Mouse (Mus musculus) erythroblast, embryonic 14.5 days (primary cell): ENCODE measurements around the gene Zfp941. TPM values are rescaled to one million over a fixed set of nuclear protein-coding genes. Genes with fewer than 3 reads are reported as not detected.
"Not testable (repeated sequence)": the region's sequence is repeated elsewhere in the genome, so short reads cannot be mapped to it uniquely, and the experiment has no call there.

Experiments
- H3K27me3 ChIP-seq: 2 replicates; pipeline ENCODE4 v1.6.1; 2012; ENCODE audit warnings: inconsistent platforms; ENCODE audit not compliant: control insufficient read depth
- H3K36me3 ChIP-seq: 2 replicates; pipeline ENCODE4 v1.6.1; 2012; ENCODE audit warnings: mild to moderate bottlenecking, inconsistent platforms; ENCODE audit not compliant: control insufficient read depth
- H3K4me1 ChIP-seq: 2 replicates; pipeline ENCODE4 v1.6.1; 2012; ENCODE audit warnings: inconsistent platforms; ENCODE audit not compliant: control insufficient read depth
- H3K4me3 ChIP-seq: replicated peaks from 2 replicates; pipeline ENCODE3; 2012; ENCODE audit warnings: moderate library complexity, mild to moderate bottlenecking, inconsistent platforms
- H3K9me3 ChIP-seq: 2 replicates; pipeline ENCODE4 v1.6.1; 2012; ENCODE audit warnings: low read length, inconsistent platforms, mixed read lengths; ENCODE audit not compliant: control insufficient read depth
- GATA1 ChIP-seq: IDR thresholded peaks from 2 replicates; pipeline ENCODE4 v1.6.1; 2012; ENCODE audit warnings: low read length, inconsistent platforms, mixed read lengths
- TAL1 ChIP-seq: IDR thresholded peaks from 3 replicates; pipeline ENCODE4 v1.6.1; 2012; ENCODE audit warnings: low read length, inconsistent platforms, mixed read lengths
- polyA plus RNA-seq: library from polyadenylated mRNA; stranded (reverse); fragments of >175 nt; gene quantifications from 2 replicates; pipeline ENCODE4 v1.2.3, GENCODE M21; 2012

Zfp941 gene
- polyA plus RNA-seq, 1 experiment: not detected

DNA sequence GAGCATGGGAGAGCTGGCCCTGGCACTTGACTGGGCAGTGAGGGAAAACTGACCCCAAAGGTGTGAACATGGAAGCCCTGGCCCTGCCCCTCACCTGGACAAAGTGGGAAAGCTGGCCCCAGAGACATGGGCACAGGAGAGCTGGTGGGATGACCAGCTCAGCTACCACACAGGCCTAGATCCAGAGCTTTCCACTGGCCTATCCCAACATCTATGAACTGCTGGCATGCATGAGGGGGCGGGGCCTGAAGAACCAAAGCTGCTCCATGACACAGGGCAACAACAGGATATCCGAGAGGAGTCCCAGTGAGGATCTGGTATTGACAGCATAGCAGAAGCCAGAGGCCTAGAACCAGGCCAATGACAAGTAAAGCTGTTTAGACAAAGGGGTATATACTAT, 23.8 kb downstream of the Zfp941 start:
- no peaks in the 10 kb centered on the region for H3K36me3 ChIP-seq
- no peaks in the 10 kb centered on the region for H3K4me1 ChIP-seq
- H3K4me3 ChIP-seq: no peak overlapping the region

DNA sequence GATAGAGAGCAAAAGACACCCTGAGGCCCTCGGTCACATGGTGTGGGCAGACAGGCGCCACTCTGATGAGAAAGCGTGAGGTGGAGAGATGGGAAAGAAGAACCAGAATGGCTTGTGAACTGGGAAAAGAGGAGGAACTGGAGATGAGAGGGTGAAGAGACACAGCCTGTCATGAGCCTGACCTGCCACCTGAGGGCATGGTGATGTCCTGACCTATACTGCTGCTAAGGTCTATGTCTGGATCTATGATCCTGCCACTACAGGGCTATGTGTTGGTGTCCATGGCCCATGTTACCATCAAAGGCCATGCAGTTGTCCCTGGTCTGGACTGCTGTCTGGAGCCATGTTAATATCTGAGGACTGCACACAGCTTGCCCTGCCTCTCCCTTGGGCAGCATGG, 24.4 kb downstream of the Zfp941 start:
- H3K4me3 ChIP-seq: no peak overlapping the region
- no peaks in the 10 kb centered on the region for H3K36me3 ChIP-seq
- no peaks in the 10 kb centered on the region for H3K4me1 ChIP-seq
- H3K27me3 ChIP-seq: no peaks in the 10 kb centered on the region
- TF ChIP-seq TAL1 (no peak), GATA1 (no peak)
- no peaks in the 10 kb centered on the region for H3K9me3 ChIP-seq

More for the DNA sequence above, 23.8 kb downstream of the Zfp941 start:
- no peaks in the 10 kb centered on the region for H3K27me3 ChIP-seq
- no peak for TF ChIP-seq TAL1
- TF ChIP-seq GATA1: no peak
- H3K9me3 ChIP-seq: no peaks in the 10 kb centered on the region

- no peaks in the 10 kb centered on the region for H3K9me3 ChIP-seq
- no peaks in the 10 kb centered on the region for H3K27me3 ChIP-seq
- H3K4me1 ChIP-seq: no peaks in the 10 kb centered on the region
- H3K4me3 ChIP-seq: no peak overlapping the region
- TF ChIP-seq GATA1 (no peak), TAL1 (no peak)
- H3K36me3 ChIP-seq: no peaks in the 10 kb centered on the region
These were observed 28.4 kb downstream of the Zfp941 start for GRCm38 (mm10) chr7:140793541-140793940.

DNA sequence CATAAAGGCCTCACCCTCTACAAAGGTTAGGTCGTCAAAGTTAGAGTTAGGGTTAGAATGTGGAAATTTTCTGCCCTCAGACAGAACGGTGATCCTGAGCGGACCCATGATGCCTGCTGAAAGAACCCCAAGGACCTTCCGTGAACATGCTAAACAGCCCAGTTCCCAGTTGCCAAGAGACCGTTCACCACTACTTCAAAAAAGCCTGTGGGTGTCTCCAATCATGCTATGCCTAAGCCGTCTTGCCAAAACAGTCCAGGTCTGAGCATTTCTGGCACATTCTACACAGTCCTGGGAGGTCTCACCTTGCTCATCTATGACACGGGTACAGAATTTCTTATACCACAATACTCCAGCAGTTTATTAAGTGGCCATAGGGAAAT, 33.9 kb downstream of the Zfp941 start:
- H3K27me3 ChIP-seq: no peaks in the 10 kb centered on the region
- no peaks in the 10 kb centered on the region for H3K4me1 ChIP-seq
- TF ChIP-seq GATA1 (no peak), TAL1 (no peak)
- no peaks in the 10 kb centered on the region for H3K36me3 ChIP-seq
- no peak overlapping the region for H3K4me3 ChIP-seq
- H3K9me3 ChIP-seq: peaks cover 3% of the 10 kb centered on the region; the same call in 1 of the 2 replicates

GRCm38 (mm10) chr7:140787406-140788052, 34.4 kb downstream of the Zfp941 start, which contains the start of gene Syce1:
Gene Syce1 (minus strand): TSS chr7:140787852.
- H3K4me3 ChIP-seq: no peak within 1 kb of the TSS
- TF ChIP-seq TAL1 (no peak), GATA1 (no peak)
- peaks cover 3% of the 10 kb centered on the region; the same call in 1 of the 2 replicates for H3K9me3 ChIP-seq
- no peaks in the 10 kb centered on the region for H3K4me1 ChIP-seq
- H3K27me3 ChIP-seq: no peaks in the 10 kb centered on the region
- H3K36me3 ChIP-seq: no peaks in the 10 kb centered on the region

GRCm38 (mm10) chr7:140780548-140780947, 41.4 kb downstream of the Zfp941 start:
- Histone ChIP-seq H3K4me3 (no peak overlapping the region), H3K27me3 (no peaks in the 10 kb centered on the region), H3K36me3 (no peaks in the 10 kb centered on the region), H3K4me1 (no peaks in the 10 kb centered on the region), H3K9me3 (no peaks in the 10 kb centered on the region)
- TF ChIP-seq TAL1 (no peak), GATA1 (no peak)

DNA sequence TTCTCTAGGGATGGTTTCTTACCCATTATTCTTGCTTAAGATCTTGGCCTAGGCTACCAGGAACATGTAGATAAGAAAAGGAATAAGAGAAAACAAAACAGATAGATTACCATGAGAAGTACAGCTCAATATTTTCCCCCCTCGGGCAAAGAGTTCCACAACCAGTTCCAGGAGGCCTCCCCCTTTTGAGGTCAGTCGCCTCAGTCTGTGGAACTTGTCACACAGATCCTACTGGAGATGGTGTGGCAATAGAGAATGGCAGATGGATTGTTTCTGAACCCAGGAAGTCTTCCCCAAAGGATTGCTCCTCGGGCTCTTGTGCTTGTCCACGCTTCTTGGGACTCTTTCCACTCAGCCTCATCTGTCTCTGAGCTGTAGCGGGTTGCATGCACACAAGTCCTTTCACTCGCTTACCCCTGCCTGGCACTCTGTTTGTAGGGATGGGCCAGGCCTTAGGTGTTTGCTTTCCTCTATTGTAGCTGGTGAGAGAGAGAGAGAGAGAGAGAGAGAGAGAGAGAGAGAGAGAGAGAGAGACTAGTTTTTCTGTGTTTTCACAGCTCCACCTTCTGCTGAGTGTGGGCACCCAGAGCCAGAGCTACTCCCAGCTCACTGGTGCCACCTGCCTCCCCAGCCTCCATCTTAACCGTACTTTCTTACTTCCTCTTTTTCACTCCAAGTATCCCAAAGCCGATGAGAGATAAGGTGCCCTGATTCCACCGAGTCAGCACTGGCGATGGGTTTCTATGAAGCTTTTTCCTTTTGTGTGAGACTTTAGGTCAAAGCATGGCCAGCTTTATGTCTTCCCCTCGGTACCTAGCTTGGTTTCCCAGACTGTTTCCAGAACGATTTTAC, 55.9 kb downstream of the Zfp941 start:
- Histone ChIP-seq H3K9me3 (no peaks in the 10 kb centered on the region), H3K27me3 (no peaks in the 10 kb centered on the region), H3K4me1 (no peaks in the 10 kb centered on the region), H3K4me3 (no peak overlapping the region), H3K36me3 (no peaks in the 10 kb centered on the region)
- no peak for TF ChIP-seq GATA1
- TF ChIP-seq TAL1: no peak

- H3K27me3 ChIP-seq, H3K36me3 ChIP-seq, H3K4me3 ChIP-seq, H3K4me1 ChIP-seq, H3K9me3 ChIP-seq: not testable (repeated sequence)
These were observed 56.6 kb downstream of the Zfp941 start for GRCm38 (mm10) chr7:140765391-140765790.

DNA sequence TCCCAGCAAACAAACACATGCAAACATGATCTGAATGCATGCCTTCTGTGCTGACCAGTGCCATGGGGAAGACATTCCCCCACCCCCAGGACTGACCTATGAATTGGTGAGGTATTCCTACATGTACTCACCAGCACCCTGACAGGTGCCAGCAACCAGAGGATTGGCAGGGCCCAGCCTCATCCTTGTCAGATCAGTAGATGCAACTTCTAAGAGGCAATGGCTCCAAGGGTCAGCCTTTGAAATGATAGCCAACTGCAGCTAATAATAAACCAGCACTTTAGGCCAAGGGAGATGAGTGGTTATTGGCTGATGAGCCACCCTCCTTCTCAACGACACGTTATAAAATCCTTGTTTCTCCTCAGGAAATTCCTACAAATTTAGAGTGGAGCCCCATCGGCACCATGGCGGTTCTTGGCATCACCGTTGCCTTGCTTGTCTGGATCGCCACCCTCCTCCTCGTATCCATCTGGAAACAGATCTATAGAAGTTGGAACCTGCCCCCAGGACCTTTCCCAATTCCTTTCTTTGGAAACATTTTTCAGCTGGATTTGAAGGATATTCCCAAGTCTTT, 58.4 kb downstream of the Zfp941 start, which contains the start of gene Cyp2e1:
Gene Cyp2e1, plus strand, starts transcription at position 293 of the 574 bp plus-strand sequence.
- H3K27me3 ChIP-seq: no peaks in the 10 kb centered on the region
- no peaks in the 10 kb centered on the region for H3K9me3 ChIP-seq
- no peak within 1 kb of the TSS for H3K4me3 ChIP-seq
- H3K4me1 ChIP-seq: no peaks in the 10 kb centered on the region
- TF ChIP-seq TAL1 (no peak), GATA1 (no peak)
- no peaks in the 10 kb centered on the region for H3K36me3 ChIP-seq
